Mouse (Mus musculus) lung, postnatal 36 days (tissue): ENCODE measurements at regions not wholly inside any gene's neighbourhood (a gene's known extent, or its start where the extent isn't known, plus 50 kb on each side); places are given as distances from the start of the nearest gene placed in this dataset.

ENCODE experiments used
- DNase-seq: peaks from one replicate; pipeline ENCODE4 v3.0.0; 2022; ENCODE audit warnings: mixed read lengths

- no peak for DNase-seq
Measured at GRCm38 (mm10) chr10:67439844-67440243, 95.4 kb upstream of the Egr2 start.

- DNase-seq: no peak
Measured at GRCm38 (mm10) chr10:67441243-67441642, 94.0 kb upstream of the Egr2 start.

GRCm38 (mm10) chr10:67448875-67449274, 86.4 kb upstream of the Egr2 start:
- DNase-seq: no peak

GRCm38 (mm10) chr10:67454149-67454548, 81.1 kb upstream of the Egr2 start:
- DNase-seq: no peak

GRCm38 (mm10) chr10:67458447-67459272, 76.6 kb upstream of the Egr2 start:
- DNase-seq: peak; percentile 7

- DNase-seq: no peak
Measured at GRCm38 (mm10) chr10:67461321-67461720, 74.0 kb upstream of the Egr2 start.

- DNase-seq: no peak
Measured at GRCm38 (mm10) chr10:67461862-67462261, 73.4 kb upstream of the Egr2 start.

GRCm38 (mm10) chr10:67468724-67469123, 66.6 kb upstream of the Egr2 start:
- no peak for DNase-seq

- DNase-seq: no peak
Measured at GRCm38 (mm10) chr10:67473016-67473415, 62.3 kb upstream of the Egr2 start.

- no peak for DNase-seq
Measured at GRCm38 (mm10) chr10:67474336-67474735, 60.9 kb upstream of the Egr2 start.

GRCm38 (mm10) chr10:67482268-67482667, 53.0 kb upstream of the Egr2 start:
- DNase-seq: no peak

GRCm38 (mm10) chr10:67483371-67483770, 51.9 kb upstream of the Egr2 start:
- no peak for DNase-seq

GRCm38 (mm10) chr10:67484091-67484745, 51.1 kb upstream of the Egr2 start:
- no peak for DNase-seq
